Mouse (Mus musculus): ENCODE measurements at regions not wholly inside any gene's neighbourhood (a gene's known extent, or its start where the extent isn't known, plus 50 kb on each side); places are given as distances from the start of the nearest gene placed in this dataset.

DNA sequence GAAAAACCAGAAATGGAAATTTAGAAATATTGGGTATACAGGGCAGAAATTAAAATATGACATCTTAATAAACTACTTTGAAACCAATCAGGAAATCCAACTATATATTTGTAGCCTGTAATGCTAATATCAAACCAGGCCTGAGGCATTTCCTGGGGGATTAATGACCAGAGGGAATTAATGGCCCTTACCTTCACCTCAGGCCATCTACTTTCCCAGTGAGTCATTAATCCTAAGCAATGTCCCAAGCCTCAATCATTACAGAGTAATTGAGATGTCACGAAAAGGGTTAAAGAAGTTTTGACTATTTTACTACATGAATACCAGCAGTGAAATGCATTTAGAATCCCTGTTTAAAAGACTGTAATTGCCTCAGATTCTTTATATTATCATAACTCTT, 329.7 kb downstream of the Gpd2 start:
- Histone ChIP-seq H3K4me2 (replicated peaks; ENCODE audit: low read depth, low read length) (no peak overlapping the region), H3K27me3 (ENCODE audit: control insufficient read depth, insufficient read depth, low read length) (no peaks in the 10 kb centered on the region)
- WGBS: 53% methylated on average over 1 of the region's 1 CpGs

DNA sequence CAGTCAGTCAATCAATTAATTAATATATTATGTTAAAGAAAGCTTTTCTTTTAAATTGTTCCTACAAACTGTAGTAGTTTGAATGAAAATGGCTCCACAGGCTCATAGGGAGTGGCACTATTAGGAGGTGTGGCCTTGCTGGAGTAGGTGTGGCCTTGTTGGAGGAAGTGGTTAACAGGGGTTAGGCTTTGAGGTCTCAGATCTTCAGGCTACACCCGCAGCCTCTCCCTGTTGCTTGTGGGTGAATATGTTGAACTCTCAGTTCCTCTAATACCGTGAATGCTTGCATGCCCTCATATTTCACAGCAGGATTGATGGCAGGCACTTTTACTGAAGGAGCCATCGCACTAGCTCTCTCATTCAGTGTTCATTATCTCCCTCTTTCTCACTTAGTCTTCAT, 349.6 kb downstream of the Gpd2 start:
- WGBS: 89% methylated on average over 3 of the region's 3 CpGs
- Histone ChIP-seq H3K9ac (ENCODE audit: low read depth, low read length) (no peak overlapping the region), H3K4me3 (ENCODE audit: low read length) (no peak overlapping the region), H3K4me1 (ENCODE audit: control insufficient read depth, insufficient read depth, low read length) (no peaks in the 10 kb centered on the region), H3K27ac (ENCODE audit: low read depth, low read length) (no peak overlapping the region), H3K36me3 (ENCODE audit: control insufficient read depth, insufficient read depth, low read length) (no peaks in the 10 kb centered on the region), H3K9me3 (ENCODE audit: control insufficient read depth, low read length) (no peaks in the 10 kb centered on the region), H3K27me3 (ENCODE audit: control insufficient read depth, insufficient read depth, low read length) (no peaks in the 10 kb centered on the region), H3K4me2 (replicated peaks; ENCODE audit: low read depth, low read length) (no peak overlapping the region)
- ATAC-seq (ENCODE audit: low FRiP score, low TSS enrichment): no peak

More for the DNA sequence above, 329.7 kb downstream of the Gpd2 start:
- Histone ChIP-seq H3K9me3 (ENCODE audit: control insufficient read depth, low read length) (no peaks in the 10 kb centered on the region), H3K36me3 (ENCODE audit: control insufficient read depth, insufficient read depth, low read length) (no peaks in the 10 kb centered on the region), H3K27ac (ENCODE audit: low read depth, low read length) (no peak overlapping the region), H3K4me3 (ENCODE audit: low read length) (no peak overlapping the region), H3K9ac (ENCODE audit: low read depth, low read length) (no peak overlapping the region), H3K4me1 (ENCODE audit: control insufficient read depth, insufficient read depth, low read length) (no peaks in the 10 kb centered on the region)
- 0 out of 2 replicates have a peak, but pooled peaks have one; percentile 62 for ATAC-seq (ENCODE audit: low FRiP score, low TSS enrichment)

DNA sequence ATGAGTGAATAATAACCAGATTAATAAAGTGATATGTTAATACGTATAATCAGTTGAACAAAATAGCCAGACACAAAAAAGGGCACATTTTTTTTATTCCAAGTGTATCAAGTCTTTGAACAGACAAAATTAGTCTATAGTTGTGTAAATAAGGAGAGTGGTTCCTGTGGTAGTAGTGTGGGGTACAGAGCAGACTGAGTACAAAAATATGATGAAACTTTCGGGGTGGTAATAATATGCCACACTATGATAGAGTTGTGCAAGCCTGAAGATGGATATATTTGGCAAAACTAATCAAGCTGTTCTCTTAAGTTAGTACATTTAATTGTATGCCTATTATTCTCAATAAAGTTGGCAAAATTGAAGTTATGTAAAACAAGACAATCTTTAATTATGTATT, 356.1 kb downstream of the Gpd2 start:
- no peak for ATAC-seq (ENCODE audit: low FRiP score, low TSS enrichment)
- H3K9me3 ChIP-seq (ENCODE audit: control insufficient read depth, low read length): no peaks in the 10 kb centered on the region
- H3K4me1 ChIP-seq (ENCODE audit: control insufficient read depth, insufficient read depth, low read length): 0 out of 2 replicates have a peak, but pooled peaks cover 4% of the 10 kb centered on the region
- no peak overlapping the region for H3K4me2 ChIP-seq (replicated peaks; ENCODE audit: low read depth, low read length)
- no peaks in the 10 kb centered on the region for H3K27me3 ChIP-seq (ENCODE audit: control insufficient read depth, insufficient read depth, low read length)
- no peak overlapping the region for H3K9ac ChIP-seq (ENCODE audit: low read depth, low read length)
- H3K4me3 ChIP-seq (ENCODE audit: low read length): no peak overlapping the region
- H3K36me3 ChIP-seq (ENCODE audit: control insufficient read depth, insufficient read depth, low read length): no peaks in the 10 kb centered on the region
- WGBS: 92% methylated on average over 2 of the region's 2 CpGs
- no peak overlapping the region for H3K27ac ChIP-seq (ENCODE audit: low read depth, low read length)

DNA sequence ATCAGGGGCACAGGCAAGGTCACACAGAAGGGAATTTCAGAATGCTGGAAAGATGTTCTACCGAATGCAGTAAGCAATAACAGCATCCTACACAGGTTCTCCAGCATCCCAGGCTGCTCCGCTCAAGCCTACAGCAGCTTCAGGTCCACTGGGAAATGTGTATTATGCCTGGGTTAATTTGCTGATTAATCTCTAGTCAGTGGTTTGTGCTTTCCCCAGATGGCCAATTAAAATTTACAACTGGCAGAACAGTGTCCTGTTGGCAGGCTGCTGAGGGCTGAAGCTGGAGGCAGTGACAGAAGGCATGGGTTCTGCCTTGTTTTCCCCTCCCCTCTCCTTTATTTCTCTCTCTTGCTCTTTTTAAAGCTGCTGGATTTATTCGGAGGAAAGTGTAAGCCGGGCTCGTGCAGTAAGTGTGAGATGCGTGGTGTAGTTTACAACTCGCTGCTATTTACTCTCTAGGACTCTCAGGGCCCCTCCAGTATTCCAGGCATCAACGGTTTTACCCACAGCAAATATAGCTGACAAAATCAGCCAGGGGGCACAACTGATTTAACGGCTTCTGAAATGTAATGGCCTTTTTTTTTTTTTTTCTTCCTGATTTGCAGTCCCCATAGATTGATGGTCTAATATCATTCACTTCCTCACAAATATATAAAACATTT, 360.4 kb downstream of the Gpd2 start:
- no peaks in the 10 kb centered on the region for H3K27me3 ChIP-seq (ENCODE audit: control insufficient read depth, insufficient read depth, low read length)
- peak; percentile 69; the same call in 1 of the 2 replicates for ATAC-seq (ENCODE audit: low FRiP score, low TSS enrichment)
- H3K4me3 ChIP-seq (ENCODE audit: low read length): no peak overlapping the region
- WGBS: 16% methylated on average over 9 of the region's 9 CpGs
- no peaks in the 10 kb centered on the region for H3K9me3 ChIP-seq (ENCODE audit: control insufficient read depth, low read length)
- no peak overlapping the region for H3K4me2 ChIP-seq (replicated peaks; ENCODE audit: low read depth, low read length)
- 0 out of 2 replicates have a peak, but pooled peaks cover 4% of the 10 kb centered on the region for H3K4me1 ChIP-seq (ENCODE audit: control insufficient read depth, insufficient read depth, low read length)
- H3K27ac ChIP-seq (ENCODE audit: low read depth, low read length): no peak overlapping the region
- no peaks in the 10 kb centered on the region for H3K36me3 ChIP-seq (ENCODE audit: control insufficient read depth, insufficient read depth, low read length)
- no peak overlapping the region for H3K9ac ChIP-seq (ENCODE audit: low read depth, low read length)

DNA sequence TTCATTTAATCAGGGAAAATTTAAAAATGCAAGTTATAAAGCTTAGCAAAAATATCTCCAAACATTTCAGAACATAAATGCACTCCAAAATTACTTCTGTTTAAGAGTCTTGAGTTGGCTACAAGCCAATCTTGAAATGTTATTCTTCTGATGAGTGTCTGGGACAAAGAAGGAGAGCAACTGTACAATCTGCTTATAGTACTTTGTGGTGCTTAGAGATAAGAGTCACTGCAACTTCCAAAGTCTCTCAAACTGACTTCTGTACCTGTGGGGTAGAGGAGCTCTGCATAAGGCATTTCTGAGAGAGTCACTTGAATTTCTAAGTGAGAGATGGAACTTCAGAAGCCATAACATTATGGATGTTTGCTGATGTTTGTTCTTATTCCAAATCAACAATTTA, 374.2 kb downstream of the Gpd2 start:
- Histone ChIP-seq H3K4me3 (ENCODE audit: low read length) (no peak overlapping the region), H3K9me3 (ENCODE audit: control insufficient read depth, low read length) (no peaks in the 10 kb centered on the region), H3K27me3 (ENCODE audit: control insufficient read depth, insufficient read depth, low read length) (0 out of 2 replicates have a peak, but pooled peaks cover 2% of the 10 kb centered on the region), H3K27ac (ENCODE audit: low read depth, low read length) (no peak overlapping the region), H3K4me1 (ENCODE audit: control insufficient read depth, insufficient read depth, low read length) (no peaks in the 10 kb centered on the region), H3K4me2 (replicated peaks; ENCODE audit: low read depth, low read length) (no peak overlapping the region), H3K36me3 (ENCODE audit: control insufficient read depth, insufficient read depth, low read length) (no peaks in the 10 kb centered on the region), H3K9ac (ENCODE audit: low read depth, low read length) (no peak overlapping the region)
- ATAC-seq (ENCODE audit: low FRiP score, low TSS enrichment): no peak

DNA sequence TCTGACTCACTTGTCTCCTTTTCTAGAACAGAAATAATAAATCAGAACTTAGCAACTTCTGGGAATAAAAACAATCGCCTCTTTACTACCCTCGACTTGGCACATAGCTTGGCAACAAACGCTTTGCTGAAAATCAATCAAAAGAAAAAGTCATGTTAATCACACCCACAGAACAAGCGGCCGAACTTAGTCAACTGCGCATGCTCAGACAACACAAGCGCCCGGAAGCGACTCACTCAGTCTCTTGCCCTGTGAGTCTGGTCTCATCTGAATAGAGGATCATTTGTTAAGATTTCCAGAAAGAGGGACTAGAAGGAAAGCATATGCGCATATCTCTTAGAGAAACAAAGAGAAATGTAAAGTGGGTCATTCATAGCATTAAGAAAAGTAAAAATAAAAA, 375.8 kb downstream of the Gpd2 start:
- Histone ChIP-seq H3K27ac (ENCODE audit: low read depth, low read length) (no peak overlapping the region), H3K4me3 (ENCODE audit: low read length) (no peak overlapping the region), H3K4me2 (replicated peaks; ENCODE audit: low read depth, low read length) (no peak overlapping the region), H3K27me3 (ENCODE audit: control insufficient read depth, insufficient read depth, low read length) (0 out of 2 replicates have a peak, but pooled peaks cover 2% of the 10 kb centered on the region), H3K9ac (ENCODE audit: low read depth, low read length) (no peak overlapping the region), H3K4me1 (ENCODE audit: control insufficient read depth, insufficient read depth, low read length) (no peaks in the 10 kb centered on the region), H3K36me3 (ENCODE audit: control insufficient read depth, insufficient read depth, low read length) (no peaks in the 10 kb centered on the region), H3K9me3 (ENCODE audit: control insufficient read depth, low read length) (no peaks in the 10 kb centered on the region)
- 61% methylated on average over 10 of the region's 10 CpGs for WGBS
- no peak for ATAC-seq (ENCODE audit: low FRiP score, low TSS enrichment)

DNA sequence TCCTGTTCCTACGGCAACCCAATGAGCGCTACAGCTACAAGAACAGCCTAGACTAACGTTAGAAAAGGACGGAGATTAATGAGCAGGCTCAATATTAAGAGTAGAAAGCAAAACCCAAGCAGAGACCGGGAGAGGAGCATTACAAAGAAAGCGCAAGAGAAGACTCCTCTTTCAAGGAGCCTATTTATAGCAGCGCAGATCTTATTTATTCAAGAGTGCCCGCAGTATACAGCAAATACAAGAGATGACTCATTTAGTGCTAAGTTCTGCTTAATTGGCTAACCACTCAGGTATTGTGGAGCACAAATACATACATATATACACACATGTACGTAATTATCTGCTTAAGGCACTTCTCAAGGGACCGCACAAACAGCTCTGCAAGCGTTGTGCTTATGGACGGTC, 377.2 kb downstream of the Gpd2 start:
- ATAC-seq (ENCODE audit: low FRiP score, low TSS enrichment): no peak
- H3K27ac ChIP-seq (ENCODE audit: low read depth, low read length): no peak overlapping the region
- no peak overlapping the region for H3K4me3 ChIP-seq (ENCODE audit: low read length)
- H3K4me1 ChIP-seq (ENCODE audit: control insufficient read depth, insufficient read depth, low read length): no peaks in the 10 kb centered on the region
- 0 out of 2 replicates have a peak, but pooled peaks cover 2% of the 10 kb centered on the region for H3K27me3 ChIP-seq (ENCODE audit: control insufficient read depth, insufficient read depth, low read length)
- H3K9me3 ChIP-seq (ENCODE audit: control insufficient read depth, low read length): no peaks in the 10 kb centered on the region
- H3K9ac ChIP-seq (ENCODE audit: low read depth, low read length): no peak overlapping the region
- no peaks in the 10 kb centered on the region for H3K36me3 ChIP-seq (ENCODE audit: control insufficient read depth, insufficient read depth, low read length)
- no peak overlapping the region for H3K4me2 ChIP-seq (replicated peaks; ENCODE audit: low read depth, low read length)
- WGBS: 80% methylated on average over 12 of the region's 12 CpGs

DNA sequence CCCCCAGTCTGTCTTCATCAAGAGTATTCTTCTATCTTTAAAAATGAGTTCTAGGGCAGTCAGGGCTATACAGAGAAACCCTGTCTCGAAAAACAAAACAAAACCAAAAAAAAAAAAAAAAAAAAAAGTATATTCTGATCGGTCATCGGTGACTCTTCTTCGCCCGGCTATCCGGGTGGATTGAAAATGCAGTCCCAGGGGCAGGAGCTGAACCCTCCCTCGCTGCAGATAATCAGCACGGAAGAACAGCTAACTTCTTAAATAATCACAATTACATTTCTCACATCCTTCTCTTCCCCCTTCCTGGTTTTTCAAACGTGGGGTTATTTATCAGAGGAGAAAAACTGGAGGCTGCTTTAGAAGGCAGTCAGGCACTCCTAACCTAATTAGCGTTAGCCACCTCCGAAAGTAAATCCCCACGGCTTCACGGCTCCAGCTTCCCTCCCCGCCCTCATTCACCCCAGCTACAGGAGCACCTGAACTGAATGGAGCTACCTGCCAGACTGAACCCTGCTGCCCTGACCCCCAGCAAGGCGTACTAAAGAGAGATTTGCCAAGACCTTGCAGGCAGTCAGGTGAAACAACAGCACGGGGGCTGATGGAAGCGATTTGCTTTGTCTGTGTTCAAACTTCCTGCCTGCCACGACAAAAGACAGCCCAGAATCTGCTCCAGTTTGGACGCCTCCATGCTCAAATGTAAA, 379.2 kb downstream of the Gpd2 start:
- WGBS: 3% methylated on average over 19 of the region's 19 CpGs
- 0 out of 2 replicates have a peak overlapping the region, but pooled peaks have one; percentile 8 for H3K9ac ChIP-seq (ENCODE audit: low read depth, low read length)

DNA sequence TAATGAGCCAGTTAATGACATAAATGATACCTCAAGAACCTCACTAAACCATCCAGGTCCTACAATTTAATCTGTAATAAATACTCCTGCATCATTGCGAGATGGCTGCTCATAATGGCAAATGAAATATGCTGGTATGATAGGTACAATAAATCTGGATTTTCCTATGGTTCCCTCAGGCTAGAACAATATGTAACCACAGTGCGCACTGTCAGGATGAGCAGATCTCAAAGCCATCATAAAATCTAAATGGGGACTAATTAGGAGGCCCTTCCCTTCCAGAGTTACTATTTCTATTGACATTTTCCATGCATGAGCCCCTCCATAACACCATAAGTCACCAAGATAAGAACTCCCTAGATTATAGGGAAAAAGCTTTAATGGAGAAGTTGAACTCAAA, 379.8 kb downstream of the Gpd2 start:
- Histone ChIP-seq H3K9me3 (ENCODE audit: control insufficient read depth, low read length) (no peaks in the 10 kb centered on the region), H3K27me3 (ENCODE audit: control insufficient read depth, insufficient read depth, low read length) (0 out of 2 replicates have a peak, but pooled peaks cover 2% of the 10 kb centered on the region), H3K27ac (ENCODE audit: low read depth, low read length) (no peak overlapping the region), H3K4me3 (ENCODE audit: low read length) (peak overlapping the region; percentile 23; the same call in 1 of the 2 replicates), H3K36me3 (ENCODE audit: control insufficient read depth, insufficient read depth, low read length) (no peaks in the 10 kb centered on the region), H3K4me2 (replicated peaks; ENCODE audit: low read depth, low read length) (peak overlapping the region; percentile 45; the same call in 1 of the 2 replicates), H3K4me1 (ENCODE audit: control insufficient read depth, insufficient read depth, low read length) (no peaks in the 10 kb centered on the region), H3K9ac (ENCODE audit: low read depth, low read length) (no peak overlapping the region)
- 70% methylated on average over 2 of the region's 2 CpGs for WGBS
- ATAC-seq (ENCODE audit: low FRiP score, low TSS enrichment): no peak

More for the DNA sequence above, 379.2 kb downstream of the Gpd2 start:
- H3K36me3 ChIP-seq (ENCODE audit: control insufficient read depth, insufficient read depth, low read length): no peaks in the 10 kb centered on the region
- H3K4me3 ChIP-seq (ENCODE audit: low read length): peak overlapping the region; percentile 23
- H3K9me3 ChIP-seq (ENCODE audit: control insufficient read depth, low read length): no peaks in the 10 kb centered on the region
- H3K27me3 ChIP-seq (ENCODE audit: control insufficient read depth, insufficient read depth, low read length): 0 out of 2 replicates have a peak, but pooled peaks cover 2% of the 10 kb centered on the region
- ATAC-seq (ENCODE audit: low FRiP score, low TSS enrichment): peak; percentile 6; the same call in 1 of the 2 replicates
- no peak overlapping the region for H3K27ac ChIP-seq (ENCODE audit: low read depth, low read length)
- H3K4me1 ChIP-seq (ENCODE audit: control insufficient read depth, insufficient read depth, low read length): no peaks in the 10 kb centered on the region
- peak overlapping the region; percentile 45 for H3K4me2 ChIP-seq (replicated peaks; ENCODE audit: low read depth, low read length)

All from kidney, embryonic 14.5 days (tissue).